8 mouse cellular contexts compared by ENCODE assay signal in genomic region chr10:80115944-80116335, GRCm38 (mm10). TPM values are rescaled to one million over a fixed set of nuclear protein-coding genes. Genes with fewer than 3 reads are reported as not detected.
DNase-seq lines count a peak whose midpoint lies in the region; ATAC-seq and TF ChIP-seq lines count a peak whose summit lies in the region.

No protein-coding gene starts in this region.

- peak overlapping the region; percentile 83 for H3K4me3 ChIP-seq in cerebellum, adult 2 months (replicated peaks; ENCODE audit: insufficient read depth, low read depth, low read length)
- peak overlapping the region; percentile 95 for H3K4me3 ChIP-seq in neural tube, embryonic 11.5 days (ENCODE audit: low read depth, low read length)
- H3K4me3 ChIP-seq in limb, embryonic 15.5 days = peak overlapping the region; percentile 93
- peak overlapping the region; percentile 78 for H3K4me3 ChIP-seq in stomach, embryonic 14.5 days (ENCODE audit: low read depth, low read length)

- WGBS in cerebellum, adult 2 months = under 1% methylated on average over 63 of the region's 63 CpGs
- WGBS in neural tube, embryonic 11.5 days = under 1% methylated on average over 63 of the region's 63 CpGs
- under 1% methylated on average over 63 of the region's 63 CpGs for WGBS in limb, embryonic 15.5 days
- under 1% methylated on average over 62 of the region's 63 CpGs for WGBS in stomach, embryonic 14.5 days

- H3K27ac ChIP-seq in cerebellum, adult 2 months (ENCODE audit: insufficient read depth, low read length) = peak overlapping the region; percentile 49; the same call in 1 of the 2 replicates
- H3K27ac ChIP-seq in neural tube, embryonic 11.5 days (ENCODE audit: low read depth, low read length) = 0 out of 2 replicates have a peak overlapping the region, but pooled peaks have one; percentile 5
- H3K27ac ChIP-seq in limb, embryonic 15.5 days = peak overlapping the region; percentile 87
- H3K27ac ChIP-seq in stomach, embryonic 14.5 days (ENCODE audit: low read length) = peak overlapping the region; percentile 58

- H3K4me1 ChIP-seq in cerebellum, adult 2 months (ENCODE audit: control insufficient read depth, insufficient read depth, low read length) = peaks cover 19% of the 10 kb centered on the region
- H3K4me1 ChIP-seq in neural tube, embryonic 11.5 days (ENCODE audit: control insufficient read depth, insufficient read depth, low read length) = peaks cover 26% of the 10 kb centered on the region
- H3K4me1 ChIP-seq in limb, embryonic 15.5 days = peaks cover 46% of the 10 kb centered on the region
- peaks cover 19% of the 10 kb centered on the region for H3K4me1 ChIP-seq in stomach, embryonic 14.5 days (ENCODE audit: control insufficient read depth, insufficient read depth, low read length)

- H3K4me2 ChIP-seq in neural tube, embryonic 11.5 days (ENCODE audit: low read depth) = peak overlapping the region; percentile 94
- H3K4me2 ChIP-seq in limb, embryonic 15.5 days = peak overlapping the region; percentile 87
- H3K4me2 ChIP-seq in stomach, embryonic 14.5 days (replicated peaks; ENCODE audit: low read depth, low read length) = peak overlapping the region; percentile 61

- DNase-seq in cerebellum, adult 2 months = no peak
- DNase-seq in cerebellum, postnatal 25 days = no peak
- DNase-seq in neural tube, embryonic 11.5 days (ENCODE audit: low spot score) = no peak
- DNase-seq in neural tube, embryonic 10.5 days (ENCODE audit: extremely low spot score, low spot score) = no peak
- no peak for DNase-seq in cerebellum, adult 8-10 months

- H3K36me3 ChIP-seq in neural tube, embryonic 11.5 days (ENCODE audit: control insufficient read depth, insufficient read depth, low read length) = no peaks in the 10 kb centered on the region; the same call in 1 of the 2 replicates
- peaks cover 29% of the 10 kb centered on the region for H3K36me3 ChIP-seq in limb, embryonic 15.5 days
- H3K36me3 ChIP-seq in stomach, embryonic 14.5 days (ENCODE audit: control insufficient read depth, insufficient read depth, low read length) = peaks cover 16% of the 10 kb centered on the region; the same call in 1 of the 2 replicates

- no peak for TF ChIP-seq CTCF in cerebellum, adult 2 months (IDR thresholded peaks at IDR 0.05; ENCODE audit: borderline replicate concordance, insufficient read depth, low read depth, low read length)

- H3K27me3 ChIP-seq in cerebellum, adult 2 months (ENCODE audit: control insufficient read depth, insufficient read depth, low read length) = no peaks in the 10 kb centered on the region
- H3K27me3 ChIP-seq in neural tube, embryonic 11.5 days (ENCODE audit: control insufficient read depth, insufficient read depth, low read length) = no peaks in the 10 kb centered on the region
- no peaks in the 10 kb centered on the region for H3K27me3 ChIP-seq in limb, embryonic 15.5 days
- no peaks in the 10 kb centered on the region for H3K27me3 ChIP-seq in stomach, embryonic 14.5 days (ENCODE audit: control insufficient read depth, insufficient read depth, low read length)

- TF ChIP-seq POLR2A in cerebellum, adult 2 months (IDR thresholded peaks at IDR 0.05; ENCODE audit: borderline replicate concordance, insufficient read depth, low read length) = no peak

- no peaks in the 10 kb centered on the region for H3K9me3 ChIP-seq in neural tube, embryonic 11.5 days (ENCODE audit: control insufficient read depth, low read length)
- H3K9me3 ChIP-seq in limb, embryonic 15.5 days = no peaks in the 10 kb centered on the region
- no peaks in the 10 kb centered on the region for H3K9me3 ChIP-seq in stomach, embryonic 14.5 days (ENCODE audit: control insufficient read depth, low read depth, low read length)

- no peak for ATAC-seq in neural tube, embryonic 11.5 days (ENCODE audit: insufficient read depth, low FRiP score, low TSS enrichment)
- no peak for ATAC-seq in limb, embryonic 15.5 days (ENCODE audit: insufficient number of reproducible peaks, low FRiP score, low TSS enrichment, low read depth)
- no peak for ATAC-seq in stomach, embryonic 14.5 days (ENCODE audit: insufficient number of reproducible peaks, insufficient read depth, low FRiP score, low read depth)
- ATAC-seq in CD4-positive, CD25-positive, alpha-beta regulatory T cell, adult 4 months = no peak

- peak overlapping the region; percentile 85 for H3K9ac ChIP-seq in neural tube, embryonic 11.5 days (ENCODE audit: low read length)
- peak overlapping the region; percentile 91 for H3K9ac ChIP-seq in limb, embryonic 15.5 days
- H3K9ac ChIP-seq in stomach, embryonic 14.5 days (replicated peaks; ENCODE audit: low read depth, low read length) = peak overlapping the region; percentile 88

RNA-seq across cellular contexts. Expression of gene Stk11, which starts 0.3 kb away (rescaled TPM):
- polyA plus RNA-seq in cerebellum, adult 2 months (2012; rRNA removed) = 110 and 112 TPM in 2 replicates
- polyA plus RNA-seq in neural tube, embryonic 11.5 days (2014; fragmentation: Nextera tagmentation; extraction: Ambion mirVana) = 22.0 and 23.5 TPM in 2 replicates
- 15.2 and 16.6 TPM in 2 replicates for polyA plus RNA-seq in limb, embryonic 15.5 days (2015; fragmentation: Nextera tagmentation; extraction: Ambion mirVana)
- 25.2 and 25.9 TPM in 2 replicates for polyA plus RNA-seq in stomach, embryonic 14.5 days (2014; fragmentation: Nextera tagmentation; extraction: Ambion mirVana)
- polyA plus RNA-seq in CD4-positive, CD25-positive, alpha-beta regulatory T cell, adult 4 months (2017; shearing (Covaris generic)) = 10 to 100 TPM; 19.2 to 30.7 TPM

RNA-seq across cellular contexts. Expression of gene Sbno2, which starts 10.6 kb away (rescaled TPM):
- 25.4 and 28.9 TPM in 2 replicates for polyA plus RNA-seq in cerebellum, adult 2 months (2012; rRNA removed)
- 11.3 and 11.9 TPM in 2 replicates for polyA plus RNA-seq in neural tube, embryonic 11.5 days (2014; fragmentation: Nextera tagmentation; extraction: Ambion mirVana)
- polyA plus RNA-seq in limb, embryonic 15.5 days (2015; fragmentation: Nextera tagmentation; extraction: Ambion mirVana) = 19.7 and 19.8 TPM in 2 replicates
- polyA plus RNA-seq in stomach, embryonic 14.5 days (2014; fragmentation: Nextera tagmentation; extraction: Ambion mirVana) = 13.2 and 15.7 TPM in 2 replicates
- 10 to 100 TPM; 28.4 to 54.8 TPM for polyA plus RNA-seq in CD4-positive, CD25-positive, alpha-beta regulatory T cell, adult 4 months (2017; shearing (Covaris generic))

RNA-seq across cellular contexts. Expression of gene Atp5d, which starts 22.5 kb away (rescaled TPM):
- 736 and 758 TPM in 2 replicates for polyA plus RNA-seq in cerebellum, adult 2 months (2012; rRNA removed)
- polyA plus RNA-seq in neural tube, embryonic 11.5 days (2014; fragmentation: Nextera tagmentation; extraction: Ambion mirVana) = 376 and 386 TPM in 2 replicates
- polyA plus RNA-seq in limb, embryonic 15.5 days (2015; fragmentation: Nextera tagmentation; extraction: Ambion mirVana) = 494 and 537 TPM in 2 replicates
- 481 and 531 TPM in 2 replicates for polyA plus RNA-seq in stomach, embryonic 14.5 days (2014; fragmentation: Nextera tagmentation; extraction: Ambion mirVana)
- 100 to 1,000 TPM; 303 to 370 TPM for polyA plus RNA-seq in CD4-positive, CD25-positive, alpha-beta regulatory T cell, adult 4 months (2017; shearing (Covaris generic))

RNA-seq across cellular contexts. Expression of gene Cbarp, which starts 24.7 kb away (rescaled TPM):
- 147 and 151 TPM in 2 replicates for polyA plus RNA-seq in cerebellum, adult 2 months (2012; rRNA removed)
- polyA plus RNA-seq in neural tube, embryonic 11.5 days (2014; fragmentation: Nextera tagmentation; extraction: Ambion mirVana) = 11.1 and 11.3 TPM in 2 replicates
- polyA plus RNA-seq in limb, embryonic 15.5 days (2015; fragmentation: Nextera tagmentation; extraction: Ambion mirVana) = 5.9 and 6.8 TPM in 2 replicates
- 7.5 and 10.1 TPM in 2 replicates for polyA plus RNA-seq in stomach, embryonic 14.5 days (2014; fragmentation: Nextera tagmentation; extraction: Ambion mirVana)
- 1 to 10 TPM; 1.3 to 1.4 TPM for polyA plus RNA-seq in CD4-positive, CD25-positive, alpha-beta regulatory T cell, adult 4 months (2017; shearing (Covaris generic))

RNA-seq across cellular contexts. Expression of gene Midn, which starts 32.1 kb away (rescaled TPM):
- 26.1 and 26.5 TPM in 2 replicates for polyA plus RNA-seq in cerebellum, adult 2 months (2012; rRNA removed)
- polyA plus RNA-seq in neural tube, embryonic 11.5 days (2014; fragmentation: Nextera tagmentation; extraction: Ambion mirVana) = 70.0 and 78.2 TPM in 2 replicates
- polyA plus RNA-seq in limb, embryonic 15.5 days (2015; fragmentation: Nextera tagmentation; extraction: Ambion mirVana) = 13.4 and 14.0 TPM in 2 replicates
- polyA plus RNA-seq in stomach, embryonic 14.5 days (2014; fragmentation: Nextera tagmentation; extraction: Ambion mirVana) = 29.3 and 32.1 TPM in 2 replicates
- polyA plus RNA-seq in CD4-positive, CD25-positive, alpha-beta regulatory T cell, adult 4 months (2017; shearing (Covaris generic)) = 1 to 10 TPM; 4.6 to 8.2 TPM

Comparison
In these comparisons a context has a peak if more than half of its experiments do, and no peak if none do; other contexts are left out.
1. H3K27ac ChIP-seq: peak in every context shown above with its lines; median percentile 87 in limb, embryonic 15.5 days; 58 in stomach, embryonic 14.5 days; 49 in cerebellum, adult 2 months; 5 in neural tube, embryonic 11.5 days.